Mouse (Mus musculus) kidney, postnatal 14 days (tissue): ENCODE results near the gene Aim2.
"Not testable (repeated sequence)": the region's sequence is repeated elsewhere in the genome, so short reads cannot be mapped to it uniquely, and the experiment has no call there.

Experiments used
- DNase-seq: peaks from one replicate; pipeline ENCODE4 v3.0.0; 2022; ENCODE audit warnings: mixed read lengths

Gene Aim2

DNA sequence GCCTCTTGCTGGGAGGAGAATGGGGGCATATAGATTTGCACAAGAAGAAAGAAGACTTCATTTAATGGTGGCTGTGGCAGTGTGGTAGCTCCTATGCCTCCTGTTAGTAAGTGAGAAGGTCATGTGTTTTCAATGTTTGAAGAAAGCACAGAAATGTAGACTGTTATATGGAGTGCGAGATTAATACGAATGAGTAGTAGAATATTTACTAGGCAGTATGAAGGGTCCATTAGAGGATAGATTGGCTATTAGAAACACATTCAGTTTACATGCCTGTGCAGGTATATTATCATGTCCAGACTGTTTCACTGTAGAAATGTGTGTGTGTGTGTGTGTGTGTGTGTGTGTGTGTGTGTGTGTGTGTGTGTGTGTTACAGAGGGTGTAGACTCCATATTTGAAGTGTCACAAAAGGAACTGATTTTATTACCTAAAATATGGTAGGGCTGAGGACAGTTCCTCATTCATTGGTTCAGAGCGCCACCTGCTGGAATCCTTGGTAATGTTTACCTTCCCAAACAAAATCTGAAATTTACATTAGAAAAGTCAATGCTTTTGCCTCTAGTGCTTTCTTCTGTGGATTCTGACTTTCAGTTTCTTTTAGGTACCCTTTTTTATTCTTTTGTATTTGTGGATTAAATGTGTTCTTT lies 47.8 kb downstream of the Aim2 start:
- DNase-seq, result peak; percentile 47

DNA sequence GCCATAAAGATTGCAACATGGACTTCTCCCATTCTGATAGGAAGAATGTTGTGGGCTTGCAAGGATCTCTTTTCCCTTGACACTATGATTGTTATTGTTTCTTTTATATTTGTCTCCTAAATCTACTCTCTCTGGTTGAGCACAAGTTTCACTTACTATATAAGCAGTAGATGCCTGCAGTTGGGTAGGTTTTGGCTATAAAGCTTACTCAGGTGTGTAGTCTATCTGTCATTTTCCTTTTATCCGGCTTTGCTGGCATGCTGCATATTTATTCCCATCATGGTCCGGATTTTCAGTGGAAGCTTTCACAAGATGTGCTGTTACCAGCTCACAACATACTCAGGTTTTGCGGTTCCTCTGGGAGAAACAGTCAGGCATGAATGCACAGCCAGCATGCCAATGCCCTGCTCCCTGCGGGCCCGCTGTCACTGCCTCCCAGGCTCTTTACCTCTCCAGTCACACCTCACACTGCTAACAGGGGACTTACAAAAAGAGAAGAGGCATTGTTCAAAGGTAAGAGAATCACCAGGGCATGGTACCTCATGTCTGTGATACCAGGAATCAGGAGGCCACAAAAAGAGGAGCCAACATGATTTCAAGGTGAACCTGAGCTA lies 54.1 kb downstream of the Aim2 start:
- DNase-seq, result no peak

DNA sequence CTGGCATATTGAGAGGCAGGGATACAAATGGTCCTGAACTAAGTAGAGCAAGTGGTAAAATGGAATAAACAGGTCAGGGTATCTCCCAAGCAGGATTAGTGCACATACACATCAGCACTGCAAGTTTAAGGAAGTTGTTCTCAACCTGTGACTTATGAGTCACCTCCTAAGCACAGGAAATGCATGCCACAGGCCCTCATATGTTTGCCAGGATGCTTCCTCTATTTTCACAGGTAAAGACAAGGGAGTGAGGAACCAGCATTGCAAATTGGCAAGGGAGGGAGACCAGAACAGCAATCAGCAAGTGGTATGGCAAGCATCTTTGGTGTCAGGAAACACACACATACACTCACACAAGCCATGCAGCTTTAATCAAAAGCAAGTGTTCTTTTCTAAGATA lies 58.4 kb downstream of the Aim2 start:
- DNase-seq, result no peak

DNA sequence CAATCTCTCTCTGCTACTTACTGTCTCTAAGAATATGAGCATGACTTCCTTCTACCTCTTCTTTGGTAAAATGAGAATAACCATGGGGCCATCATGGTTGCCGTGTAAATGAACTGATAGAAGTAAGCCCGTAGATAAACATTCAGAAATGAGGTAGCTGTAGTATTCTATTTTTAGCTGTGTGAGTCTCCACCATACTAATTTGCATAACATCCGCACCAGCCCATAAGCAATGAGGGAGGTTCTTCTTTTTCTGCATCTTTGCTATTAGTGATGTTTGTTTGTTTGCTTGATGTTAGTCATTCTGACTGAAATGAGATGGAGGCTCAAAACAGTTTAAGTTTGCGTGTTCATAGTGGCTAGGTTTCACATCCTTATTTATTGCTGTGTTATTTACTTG lies 61.2 kb downstream of the Aim2 start:
- DNase-seq, result no peak

DNA sequence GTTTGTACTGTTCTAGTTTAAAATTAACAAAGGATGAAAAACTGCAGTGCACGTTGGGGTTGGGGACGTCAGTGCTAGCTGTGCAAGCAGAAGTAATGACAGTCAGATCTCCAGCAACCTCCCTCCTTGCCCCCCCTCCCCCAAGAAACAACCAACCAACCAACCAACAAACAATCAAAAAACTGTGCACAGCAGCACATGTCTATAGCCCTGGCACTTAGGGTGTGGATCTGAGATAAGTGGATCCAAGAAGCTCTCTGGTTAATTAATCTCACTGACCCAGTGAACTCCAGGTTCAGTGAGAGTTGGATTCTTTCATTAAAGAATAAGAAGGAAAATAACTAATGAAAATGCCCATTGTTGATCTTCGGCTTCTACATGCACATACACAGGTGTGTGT lies 64.0 kb downstream of the Aim2 start:
- no peak for DNase-seq

DNA sequence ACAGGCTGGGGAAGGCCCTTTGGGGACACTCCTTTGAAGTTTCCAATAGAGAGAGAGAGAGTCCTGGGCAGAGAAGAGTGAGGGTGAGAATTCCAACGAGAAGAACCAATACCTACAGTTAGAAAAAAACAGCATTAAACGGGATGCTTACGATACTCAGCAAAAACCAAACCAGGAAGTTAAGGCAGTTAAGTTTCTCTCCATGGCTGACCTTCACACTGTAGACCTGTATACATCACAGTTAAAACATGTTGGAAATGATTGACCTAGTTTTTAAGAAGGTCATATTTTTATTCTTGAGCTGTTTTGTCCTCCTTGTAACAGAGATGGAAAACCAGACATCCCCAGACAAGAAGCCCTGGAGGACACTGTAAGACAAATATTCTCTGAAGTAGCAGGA lies 67.8 kb downstream of the Aim2 start:
- DNase-seq, result no peak

DNA sequence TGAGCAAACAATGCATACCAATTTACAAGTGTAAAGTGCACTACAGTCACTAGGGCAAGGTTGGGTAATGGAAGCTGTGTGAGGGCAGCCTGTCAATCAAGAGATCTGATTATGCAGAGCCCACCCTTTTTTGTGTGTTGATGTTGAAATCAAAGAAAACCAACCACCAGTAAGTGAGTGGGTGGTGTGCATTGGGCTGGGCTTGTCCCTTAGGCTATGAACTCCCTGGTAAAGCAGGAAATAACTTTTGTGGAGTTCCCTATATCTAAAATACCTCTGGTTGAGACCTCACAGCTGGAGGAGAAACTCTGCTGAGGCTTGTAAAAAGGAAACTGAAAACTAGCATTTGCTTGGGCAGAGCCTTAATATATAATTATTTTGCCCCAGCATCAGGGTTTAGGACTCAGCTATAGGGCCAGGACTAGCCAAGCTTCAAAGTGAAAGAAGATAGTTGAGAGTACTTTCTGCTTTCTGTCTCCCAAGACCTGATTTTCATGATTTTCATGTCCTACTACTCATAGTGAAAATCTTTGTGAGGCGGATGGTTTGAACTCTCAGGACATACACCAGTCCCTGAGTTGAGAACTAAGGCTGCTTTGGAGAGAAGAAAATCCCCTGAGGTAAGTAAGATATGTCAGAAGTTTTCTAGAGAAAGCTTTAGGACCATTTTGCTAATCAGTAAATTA lies 68.4 kb downstream of the Aim2 start:
- DNase-seq, result no peak

DNA sequence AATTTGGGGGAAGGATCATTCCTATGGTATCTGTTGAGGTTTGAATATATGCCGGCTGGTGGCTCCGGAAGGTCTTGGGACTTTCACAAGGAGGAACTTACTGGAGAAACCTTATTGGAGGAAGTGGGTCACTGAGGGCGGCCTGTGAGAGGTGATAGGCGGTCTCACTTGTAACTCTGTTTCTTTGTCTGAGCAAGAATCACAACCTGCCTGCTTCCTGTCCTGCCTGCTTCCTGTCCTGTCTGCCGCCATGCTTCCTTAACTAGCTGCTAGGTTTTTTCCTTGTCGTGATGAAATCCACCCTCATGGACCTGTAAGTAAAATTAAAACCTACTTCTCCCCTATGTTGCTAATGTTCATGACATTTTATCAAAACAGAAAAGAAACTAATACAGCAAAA lies 69.7 kb downstream of the Aim2 start:
- no peak for DNase-seq

DNA sequence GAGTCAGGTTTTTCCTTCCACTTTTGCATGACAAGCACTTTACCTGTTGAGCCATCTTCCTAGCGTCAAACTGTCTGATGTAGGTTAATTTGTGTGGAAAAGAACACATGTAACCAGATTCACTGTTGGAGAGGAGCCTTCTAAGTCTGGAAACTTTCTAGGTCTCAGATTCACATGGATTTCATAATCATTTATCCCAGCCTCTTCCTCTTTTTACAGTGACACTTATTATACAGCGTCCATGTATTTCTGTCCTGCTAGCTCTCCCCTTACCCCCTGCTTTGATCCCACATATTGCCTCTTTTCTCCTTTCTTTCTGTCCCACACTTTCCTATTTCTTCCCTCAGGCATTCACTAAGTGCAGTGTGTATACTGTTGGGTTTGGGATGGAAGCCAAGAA lies 75.7 kb downstream of the Aim2 start:
- DNase-seq, result no peak

DNA sequence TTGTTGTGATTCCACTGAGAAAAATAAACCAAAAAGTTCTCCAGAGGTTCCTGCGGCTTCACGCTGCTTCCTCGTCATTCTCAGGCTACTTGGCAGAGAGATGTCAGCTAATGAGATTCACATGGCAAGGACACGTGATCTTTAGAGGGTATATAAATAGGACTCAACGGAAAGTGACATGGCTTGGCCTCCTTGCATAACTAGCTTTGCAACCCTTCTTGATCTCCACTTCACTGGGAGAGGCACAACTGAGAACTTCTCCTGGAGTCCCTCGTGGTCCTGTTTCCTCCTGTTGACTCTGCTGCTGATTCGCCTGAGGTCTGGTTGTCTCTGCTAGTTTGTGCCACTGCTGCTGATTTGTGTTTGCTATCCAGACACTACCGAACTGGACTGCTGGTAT lies 76.7 kb downstream of the Aim2 start:
- no peak for DNase-seq

DNA sequence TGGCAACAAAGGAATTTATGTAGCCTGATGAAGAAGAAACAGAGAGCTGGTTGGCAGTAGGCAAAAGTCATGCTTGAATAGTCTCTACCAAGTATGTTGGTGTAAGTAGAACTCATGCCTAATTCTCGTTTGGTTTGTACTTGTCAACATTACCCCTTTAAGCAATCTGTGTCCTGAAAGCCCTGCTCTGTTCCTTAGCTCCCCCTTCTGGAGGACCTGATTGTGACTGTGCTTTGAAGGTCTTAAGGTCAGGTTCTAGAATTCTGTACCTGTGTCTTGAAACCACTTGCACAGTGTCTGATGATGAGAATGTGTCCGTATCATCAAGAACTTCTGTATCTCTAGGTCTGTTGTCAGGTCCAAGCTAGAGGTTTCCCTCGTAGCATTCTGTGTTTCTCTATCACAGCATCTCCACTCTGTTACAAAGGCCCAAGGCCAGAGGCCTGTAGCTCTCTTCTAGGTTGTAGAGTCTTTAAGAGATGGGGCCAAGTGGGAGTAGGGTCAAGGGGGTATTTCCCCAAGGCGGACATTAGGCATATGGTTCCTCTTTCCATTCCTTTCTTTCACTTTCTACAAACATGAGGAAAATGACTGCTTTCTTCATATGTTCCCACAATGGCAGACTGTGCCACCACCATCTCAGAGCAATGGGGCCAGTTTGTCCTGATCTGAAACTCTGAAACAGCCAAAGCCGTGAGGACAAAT lies 79.5 kb downstream of the Aim2 start:
- no peak for DNase-seq

DNA sequence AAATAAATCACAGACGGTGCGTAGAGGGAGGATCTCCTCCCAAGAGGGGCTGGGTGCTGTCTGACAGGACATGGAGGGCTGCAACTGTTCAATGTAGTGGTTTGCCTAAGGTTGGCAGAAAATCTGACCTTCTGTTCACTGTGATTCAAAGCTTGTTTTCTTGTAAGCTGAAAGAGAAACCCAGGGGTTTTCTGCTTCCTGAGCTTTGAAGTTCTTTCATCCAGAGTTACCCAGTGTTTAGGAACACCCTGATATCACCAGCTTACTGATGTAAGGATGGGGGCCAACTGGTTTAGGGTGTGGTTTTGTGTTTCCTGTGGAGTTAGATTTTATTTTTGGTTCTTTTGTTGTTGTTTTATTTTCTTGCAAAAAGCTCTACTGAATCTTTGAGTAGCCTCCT lies 81.7 kb downstream of the Aim2 start:
- DNase-seq, result no peak

DNA sequence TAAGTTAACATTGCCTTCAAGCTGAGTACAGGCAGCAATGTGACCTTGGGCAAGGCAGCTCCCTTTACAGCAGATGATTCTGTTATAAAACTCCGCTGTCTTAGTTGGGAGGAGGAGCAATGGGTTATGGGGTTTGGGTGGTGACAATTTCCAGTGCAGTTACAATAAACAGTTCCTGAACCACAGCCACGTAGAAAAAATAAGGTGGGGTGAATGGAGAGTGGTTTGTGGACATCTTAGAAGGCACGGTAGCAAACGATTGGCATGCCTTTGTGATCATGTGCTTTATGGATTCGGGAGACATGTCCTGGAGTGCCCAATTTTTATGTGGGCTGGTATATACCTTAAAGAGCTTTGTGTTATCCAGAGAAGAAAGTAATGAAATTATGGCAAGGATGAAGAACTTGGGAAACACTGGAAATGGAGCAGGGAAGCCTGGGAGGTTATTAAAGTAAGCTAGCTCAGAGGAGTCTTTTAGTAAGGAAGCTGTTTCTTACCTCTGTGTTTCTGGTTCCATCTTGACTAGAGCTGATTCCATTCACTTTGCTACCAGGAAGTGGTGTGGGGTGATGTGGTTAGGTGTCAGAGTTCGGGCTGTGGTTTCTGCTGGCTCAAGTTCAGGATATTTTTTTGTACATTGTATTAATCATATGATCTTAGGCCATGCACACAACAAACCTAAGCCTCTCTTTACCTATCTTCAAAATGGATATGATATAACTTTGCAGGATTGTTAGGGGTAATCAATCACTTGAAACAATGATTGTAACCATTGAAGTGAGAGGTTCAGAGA lies 86.7 kb downstream of the Aim2 start:
- DNase-seq, result no peak

DNA sequence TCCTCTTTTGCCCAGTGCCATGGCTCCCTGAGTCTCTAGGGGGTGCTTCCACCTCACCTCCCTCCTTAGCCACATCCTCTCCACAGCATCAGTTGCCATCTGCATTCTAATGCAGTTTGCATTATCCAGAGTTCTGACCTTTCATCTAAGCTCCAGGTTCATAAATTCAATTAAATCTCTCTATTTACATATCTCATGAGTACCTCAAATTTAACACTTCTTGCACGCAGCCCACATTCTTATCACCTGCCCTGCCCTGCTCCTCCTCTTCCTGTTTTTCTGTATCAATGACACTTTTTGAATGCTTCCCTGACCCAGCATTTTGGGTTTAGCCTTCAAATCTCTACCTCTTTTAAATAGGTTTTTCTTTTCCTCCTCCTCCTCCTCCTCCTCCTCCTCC lies 90.0 kb downstream of the Aim2 start:
- no peak for DNase-seq

DNA sequence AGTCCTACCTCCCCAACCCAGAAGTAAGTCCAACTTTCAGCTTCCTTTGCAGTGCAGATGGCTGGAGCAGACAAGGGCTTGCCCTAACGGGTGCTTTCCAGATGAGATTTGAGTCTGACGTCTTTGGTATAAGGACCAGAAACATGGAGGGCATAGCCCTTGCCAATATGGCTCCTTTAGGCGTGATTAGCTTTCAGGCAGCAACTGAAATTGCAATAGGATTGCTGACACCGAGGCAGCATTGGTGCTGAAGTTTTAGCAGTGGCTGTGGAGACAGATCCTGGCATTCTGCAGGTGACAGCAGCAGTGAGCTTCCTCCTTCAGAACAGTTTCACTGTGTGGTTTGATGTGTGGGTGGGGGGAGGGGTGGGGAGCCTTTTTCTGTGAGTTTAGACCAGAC lies 90.5 kb downstream of the Aim2 start:
- DNase-seq, result no peak

DNA sequence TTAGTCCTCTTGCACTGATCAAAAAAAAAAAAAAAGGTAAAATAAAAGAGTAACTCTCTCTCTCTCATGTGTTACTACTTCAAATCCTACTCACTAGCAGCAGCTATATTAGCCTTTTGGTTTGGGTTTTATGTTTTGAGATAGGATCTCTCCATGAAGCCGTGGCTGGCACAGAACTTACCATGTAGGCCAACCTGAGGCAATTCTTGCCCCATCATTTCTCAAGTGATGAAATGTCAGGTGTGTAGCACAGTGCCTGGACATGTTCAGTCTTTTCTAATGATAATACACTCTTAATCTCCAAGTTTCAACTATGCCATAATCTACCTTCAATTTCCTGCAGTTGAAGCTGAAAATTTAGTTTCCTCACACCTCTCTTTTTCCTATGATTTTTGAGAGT lies 92.4 kb downstream of the Aim2 start:
- no peak for DNase-seq

DNA sequence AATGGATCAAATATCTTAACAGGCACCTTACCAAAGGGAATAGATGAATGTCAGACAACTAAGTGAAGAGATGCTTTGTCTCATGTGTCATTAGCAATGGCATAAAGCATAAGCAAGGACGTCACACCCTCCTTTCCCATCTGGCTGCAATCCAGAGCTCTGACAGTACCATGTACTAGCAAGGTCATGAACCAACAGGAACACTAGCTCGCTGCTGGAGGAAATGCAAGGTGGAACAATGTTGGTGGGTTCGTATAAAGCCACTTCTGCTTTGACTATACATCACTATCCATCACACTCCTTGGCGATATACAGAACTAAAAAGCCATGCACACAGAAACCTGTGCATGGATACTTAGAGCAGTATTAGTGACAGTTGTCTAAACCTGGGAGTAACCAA lies 96.4 kb downstream of the Aim2 start:
- DNase-seq, result no peak

DNA sequence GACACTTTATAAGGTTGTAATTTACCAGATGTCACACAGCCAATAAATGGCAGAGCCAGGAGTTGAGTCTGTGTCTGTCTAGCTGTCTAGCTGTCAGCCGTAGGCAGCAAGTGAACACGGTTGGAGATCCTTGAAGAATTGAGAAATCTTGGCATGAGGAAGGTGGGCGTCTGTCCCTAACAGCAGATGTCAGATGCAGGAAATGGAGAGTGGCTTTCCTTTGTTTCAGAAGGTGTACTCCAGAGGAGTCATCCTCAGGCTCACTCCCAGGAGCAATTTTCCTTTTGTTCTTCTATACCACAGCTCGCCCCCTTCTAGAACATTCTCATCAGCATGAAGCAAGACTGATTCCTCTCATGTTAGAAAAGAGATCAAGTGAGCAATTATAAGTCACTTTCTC lies 99.9 kb downstream of the Aim2 start:
- no peak for DNase-seq

DNA sequence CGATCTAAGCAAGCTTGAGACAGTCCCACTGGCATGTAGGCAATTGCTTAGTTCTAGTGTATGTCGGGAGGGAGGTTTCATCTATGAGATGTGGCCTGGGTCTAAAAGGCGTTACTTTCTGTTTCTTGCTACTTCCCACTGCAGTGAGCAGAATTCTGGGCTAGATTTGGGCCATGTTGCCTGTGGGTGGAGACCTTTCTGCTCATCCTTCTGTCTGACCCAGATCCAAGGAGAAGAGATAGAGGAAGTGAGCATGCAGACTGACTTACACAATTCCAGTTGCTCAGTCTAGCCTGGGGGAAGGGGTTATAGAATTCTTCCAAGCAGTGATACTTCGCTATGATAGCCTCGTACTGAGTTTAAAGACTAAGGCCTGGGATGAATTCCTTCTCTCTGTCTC lies 101.0 kb downstream of the Aim2 start:
- no peak for DNase-seq

DNA sequence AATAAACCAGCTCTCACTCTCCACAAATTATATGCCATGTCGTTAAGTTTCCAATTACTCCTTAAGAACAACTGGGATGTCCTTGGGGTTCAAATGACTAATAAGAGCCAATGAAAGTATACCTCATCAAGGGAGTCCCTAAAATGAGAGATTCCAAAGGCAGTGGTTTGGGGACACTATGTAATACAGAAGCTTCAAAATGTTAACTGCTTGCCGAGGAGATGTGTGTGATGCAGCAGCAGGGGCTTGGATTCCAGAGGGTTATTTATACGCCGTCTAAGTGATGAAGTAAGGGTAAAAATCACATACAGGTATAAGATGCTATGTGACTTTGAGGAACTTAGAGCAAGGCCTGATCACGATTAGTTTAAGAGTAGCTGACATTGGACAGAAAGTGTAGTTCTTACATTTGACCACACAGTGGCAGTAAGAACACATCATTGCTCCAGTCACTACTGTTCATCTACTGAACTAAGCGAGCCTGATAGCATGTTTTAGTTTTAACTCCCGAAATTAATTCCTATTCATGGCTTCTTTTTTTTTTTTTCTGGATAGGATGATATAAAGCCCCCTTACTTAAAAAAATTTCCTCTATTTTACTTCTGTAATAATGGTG lies 105.6 kb downstream of the Aim2 start:
- DNase-seq, result peak; percentile 36

DNA sequence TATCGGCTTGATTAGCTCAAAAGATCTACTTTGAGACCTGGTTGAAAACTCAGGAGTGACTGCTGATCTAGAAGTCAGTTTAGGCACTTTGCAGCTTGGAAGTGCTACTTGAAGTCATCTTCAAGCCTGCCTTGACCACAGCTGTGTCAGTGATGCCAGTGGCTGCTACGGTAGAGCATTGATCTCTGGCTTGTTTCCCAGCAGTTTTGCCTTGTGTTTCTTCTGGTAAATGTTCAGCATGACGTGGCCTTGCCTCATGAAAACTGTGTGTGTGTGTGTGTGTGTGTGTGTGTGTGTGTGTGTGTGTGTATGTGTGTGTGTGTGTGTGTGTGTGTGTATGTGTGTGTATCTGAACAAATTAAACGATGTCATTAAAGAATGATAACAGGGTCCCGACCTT lies 106.1 kb downstream of the Aim2 start:
- no peak for DNase-seq

DNA sequence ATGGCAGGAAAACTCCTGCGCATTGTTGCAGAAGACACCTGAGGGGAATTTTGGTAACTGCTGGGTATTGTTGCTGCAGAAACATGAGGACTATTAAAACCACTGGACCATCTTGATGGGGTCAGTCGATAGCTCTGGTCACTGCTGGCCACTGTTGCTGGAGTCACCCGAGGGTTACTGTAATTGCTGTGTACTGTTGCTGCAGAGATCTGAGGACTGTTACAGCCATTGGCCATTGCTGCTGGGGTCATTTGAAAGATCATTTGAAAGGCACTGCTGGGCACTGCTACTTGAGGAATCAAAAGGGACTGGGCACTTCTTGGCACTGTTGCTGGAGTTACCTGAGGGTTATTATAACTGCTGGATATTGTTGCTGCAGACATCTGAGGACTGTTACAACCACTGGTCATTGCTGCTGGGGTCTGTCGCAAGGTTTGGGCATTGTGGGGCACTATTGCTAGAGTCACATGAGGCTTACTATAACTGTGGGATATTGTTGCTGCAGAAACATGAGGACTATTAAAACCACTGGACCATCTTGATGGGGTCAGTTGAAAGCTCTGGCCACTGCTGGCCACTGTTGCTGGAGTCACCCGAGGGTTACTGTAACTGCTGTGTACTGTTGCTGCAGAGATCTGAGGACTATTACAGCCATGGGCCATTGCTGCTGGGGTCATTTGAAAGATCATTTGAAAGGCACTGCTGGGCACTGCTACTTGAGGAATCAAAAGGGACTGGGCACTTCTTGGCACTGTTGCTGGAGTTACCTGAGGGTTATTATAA lies 129.9 kb downstream of the Aim2 start:
- DNase-seq, result not testable (repeated sequence)
